Comparison of ENCODE assay signal across 11 mouse cellular contexts in genomic region chr2:141152011-141152772, GRCm38 (mm10).
A peak's percentile ranks its signal among the peaks of the same experiment; 100 is the strongest.
DNase-seq lines count a peak whose midpoint lies in the region; ATAC-seq and TF ChIP-seq lines count a peak whose summit lies in the region.
"Had no signal": no experiment of that assay in that cellular context is flagged by ENCODE, and none has a peak within 500 bp of the region (broad histone marks: within the 10 kb centered on the region; RNA-seq: fewer than 3 reads in every experiment).

No protein-coding gene starts in this region.

- H3K9me3 ChIP-seq in limb, embryonic 13.5 days, result no peaks in the 10 kb centered on the region

- peak; percentile 6 for DNase-seq in heart, postnatal 4 days
- no peak for DNase-seq in heart, postnatal 36 days
- peak; percentile 55 for DNase-seq in Muller cell, postnatal 12 days (ENCODE audit: inconsistent ontology term)
- peak; percentile 34 for DNase-seq in brain, embryonic 18.5 days (ENCODE audit: low read depth, low spot score)
- no peak for DNase-seq in thymus, adult 2 months
- no peak for DNase-seq in kidney, postnatal 36 days
- DNase-seq: cerebellum, adult 11-12 months; lung, adult 2 months had no signal

- H3K27me3 ChIP-seq in limb, embryonic 13.5 days, result no peaks in the 10 kb centered on the region
- no peaks in the 10 kb centered on the region for H3K27me3 ChIP-seq in thymus, adult 2 months (ENCODE audit: control insufficient read depth, insufficient read depth, low read length)
- H3K27me3 ChIP-seq: CH12.LX had no signal

- no peak for TF ChIP-seq CTCF in thymus, adult 2 months (IDR thresholded peaks at IDR 0.05; ENCODE audit: borderline replicate concordance, control insufficient read depth, extremely low read depth, insufficient read depth, low read length, poor library complexity)

- H3K4me1 ChIP-seq in limb, embryonic 13.5 days, result peaks cover 23% of the 10 kb centered on the region
- no peaks in the 10 kb centered on the region for H3K4me1 ChIP-seq in thymus, adult 2 months (replicated peaks; ENCODE audit: control insufficient read depth, insufficient read depth, low read length)

- no peak overlapping the region; the same call in 1 of the 2 replicates for H3K4me2 ChIP-seq in limb, embryonic 13.5 days (replicated peaks)

- intact Hi-C loops in heart, postnatal 36 days (cut with DNase I), result no loop called here

- WGBS in limb, embryonic 13.5 days, result 33% methylated on average over 7 of the region's 7 CpGs
- WGBS in thymus, adult 2 months, result 88% methylated on average over 7 of the region's 7 CpGs

- no peaks in the 10 kb centered on the region for H3K36me3 ChIP-seq in limb, embryonic 13.5 days
- no peaks in the 10 kb centered on the region for H3K36me3 ChIP-seq in thymus, adult 2 months (ENCODE audit: control insufficient read depth, insufficient read depth, low read length)

- H3K4me3 ChIP-seq in limb, embryonic 13.5 days, result no peak overlapping the region
- no peak overlapping the region for H3K4me3 ChIP-seq in thymus, adult 2 months (ENCODE audit: control insufficient read depth, insufficient read depth, low read length)

- no peak overlapping the region for H3K27ac ChIP-seq in limb, embryonic 13.5 days
- no peak overlapping the region for H3K27ac ChIP-seq in thymus, adult 2 months (ENCODE audit: control insufficient read depth, insufficient read depth, low read length)

- no peak overlapping the region for H3K9ac ChIP-seq in limb, embryonic 13.5 days

- no peak for TF ChIP-seq POLR2A in thymus, adult 2 months (IDR thresholded peaks at IDR 0.05; ENCODE audit: control insufficient read depth, extremely low read depth, insufficient read depth, low read length, poor library complexity)

- peak; percentile 97 for ATAC-seq in limb, embryonic 13.5 days (ENCODE audit: low FRiP score, low read depth)
- ATAC-seq: activated CD4-positive, CD25-positive, alpha-beta regulatory T cell, adult 4 months had no signal

Comparison
In these comparisons a context has a peak if more than half of its experiments do, and no peak if none do; other contexts are left out.
1. DNase-seq: peak in heart, postnatal 4 days (single experiment), Muller cell, postnatal 12 days (single experiment) and brain, embryonic 18.5 days (single experiment); none in heart, postnatal 36 days (0 of 2), thymus, adult 2 months (single experiment) and kidney, postnatal 36 days (0 of 2).